Mouse (Mus musculus): Measurements from ENCODE around the gene Chst14. TPM values are rescaled to one million over a fixed set of nuclear protein-coding genes. Genes with fewer than 3 reads are reported as not detected.

The Chst14 gene
- polyA plus RNA-seq (2014; fragmentation: Nextera tagmentation; extraction: Ambion mirVana): 23.4 and 26.0 TPM in 2 replicates

GRCm38 (mm10) chr2:118926361-118926997, at the start of gene Chst14:
Chst14 (plus strand) TSS chr2:118926496.
- no peaks in the 10 kb centered on the region for H3K9me3 ChIP-seq (ENCODE audit: control insufficient read depth, low read length)
- H3K36me3 ChIP-seq (ENCODE audit: control insufficient read depth, insufficient read depth, low read length): peaks cover 5% of the 10 kb centered on the region; the same call in 1 of the 2 replicates
- H3K4me1 ChIP-seq (ENCODE audit: control insufficient read depth, insufficient read depth, low read length): peaks cover 14% of the 10 kb centered on the region
- H3K27me3 ChIP-seq (ENCODE audit: control insufficient read depth, insufficient read depth, low read length): no peaks in the 10 kb centered on the region
- no peak within 1 kb of the TSS for H3K27ac ChIP-seq (ENCODE audit: low read depth, low read length)
- ATAC-seq (ENCODE audit: insufficient read depth, low FRiP score, low TSS enrichment): peak; percentile 88
- WGBS: 0% methylated on average over 46 of the region's 47 CpGs
- peak; percentile 84 for DNase-seq (ENCODE audit: low spot score)
- peak within 1 kb of the TSS; percentile 81 for H3K4me2 ChIP-seq (ENCODE audit: low read depth)
- peak within 1 kb of the TSS; percentile 84 for H3K9ac ChIP-seq (ENCODE audit: low read length)
- peak within 1 kb of the TSS; percentile 68 for H3K4me3 ChIP-seq (ENCODE audit: low read depth, low read length)

- no peak overlapping the region for H3K4me3 ChIP-seq (ENCODE audit: low read depth, low read length)
- no peak overlapping the region for H3K4me2 ChIP-seq (ENCODE audit: low read depth)
- peaks cover 8% of the 10 kb centered on the region; the same call in 1 of the 2 replicates for H3K36me3 ChIP-seq (ENCODE audit: control insufficient read depth, insufficient read depth, low read length)
- no peak overlapping the region for H3K9ac ChIP-seq (ENCODE audit: low read length)
- no peak for ATAC-seq (ENCODE audit: insufficient read depth, low FRiP score, low TSS enrichment)
- no peak for DNase-seq (ENCODE audit: low spot score)
- WGBS: 86% methylated on average over 4 of the region's 4 CpGs
- 0 out of 2 replicates have a peak, but pooled peaks cover 2% of the 10 kb centered on the region for H3K27me3 ChIP-seq (ENCODE audit: control insufficient read depth, insufficient read depth, low read length)
- no peak overlapping the region for H3K27ac ChIP-seq (ENCODE audit: low read depth, low read length)
- H3K9me3 ChIP-seq (ENCODE audit: control insufficient read depth, low read length): no peaks in the 10 kb centered on the region
- H3K4me1 ChIP-seq (ENCODE audit: control insufficient read depth, insufficient read depth, low read length): no peaks in the 10 kb centered on the region; the same call in 1 of the 2 replicates
Observed at GRCm38 (mm10) chr2:118881019-118881418, 45.3 kb upstream of the Chst14 start.

- ATAC-seq (ENCODE audit: insufficient read depth, low FRiP score, low TSS enrichment) (no peak), DNase-seq (ENCODE audit: low spot score) (no peak)
- 92% methylated on average over 5 of the region's 5 CpGs for WGBS
- no peak overlapping the region for H3K4me2 ChIP-seq (ENCODE audit: low read depth)
- H3K27ac ChIP-seq (ENCODE audit: low read depth, low read length): no peak overlapping the region
- H3K4me1 ChIP-seq (ENCODE audit: control insufficient read depth, insufficient read depth, low read length): no peaks in the 10 kb centered on the region; the same call in 1 of the 2 replicates
- H3K9ac ChIP-seq (ENCODE audit: low read length): no peak overlapping the region
- H3K27me3 ChIP-seq (ENCODE audit: control insufficient read depth, insufficient read depth, low read length): 0 out of 2 replicates have a peak, but pooled peaks cover 2% of the 10 kb centered on the region
- no peak overlapping the region for H3K4me3 ChIP-seq (ENCODE audit: low read depth, low read length)
- no peaks in the 10 kb centered on the region for H3K9me3 ChIP-seq (ENCODE audit: control insufficient read depth, low read length)
- peaks cover 4% of the 10 kb centered on the region; the same call in 1 of the 2 replicates for H3K36me3 ChIP-seq (ENCODE audit: control insufficient read depth, insufficient read depth, low read length)
Observed at GRCm38 (mm10) chr2:118881956-118882355, 44.3 kb upstream of the Chst14 start.

- H3K27me3 ChIP-seq (ENCODE audit: control insufficient read depth, insufficient read depth, low read length): 0 out of 2 replicates have a peak, but pooled peaks cover 2% of the 10 kb centered on the region
- ATAC-seq (ENCODE audit: insufficient read depth, low FRiP score, low TSS enrichment): peak; percentile 69
- no peak overlapping the region for H3K27ac ChIP-seq (ENCODE audit: low read depth, low read length)
- H3K9me3 ChIP-seq (ENCODE audit: control insufficient read depth, low read length): no peaks in the 10 kb centered on the region
- H3K4me1 ChIP-seq (ENCODE audit: control insufficient read depth, insufficient read depth, low read length): no peaks in the 10 kb centered on the region; the same call in 1 of the 2 replicates
- 2% methylated on average over 32 of the region's 32 CpGs for WGBS
- H3K4me2 ChIP-seq (ENCODE audit: low read depth): peak overlapping the region; percentile 70
- H3K9ac ChIP-seq (ENCODE audit: low read length): peak overlapping the region; percentile 20
- peak; percentile 87 for DNase-seq (ENCODE audit: low spot score)
- peak overlapping the region; percentile 27; the same call in 1 of the 2 replicates for H3K4me3 ChIP-seq (ENCODE audit: low read depth, low read length)
- H3K36me3 ChIP-seq (ENCODE audit: control insufficient read depth, insufficient read depth, low read length): no peaks in the 10 kb centered on the region
Observed at GRCm38 (mm10) chr2:118882840-118883679, 43.2 kb upstream of the Chst14 start.

GRCm38 (mm10) chr2:118887440-118887839, 38.9 kb upstream of the Chst14 start:
- Histone ChIP-seq H3K4me1 (ENCODE audit: control insufficient read depth, insufficient read depth, low read length) (no peaks in the 10 kb centered on the region; the same call in 1 of the 2 replicates), H3K9me3 (ENCODE audit: control insufficient read depth, low read length) (no peaks in the 10 kb centered on the region), H3K4me2 (ENCODE audit: low read depth) (no peak overlapping the region), H3K27me3 (ENCODE audit: control insufficient read depth, insufficient read depth, low read length) (0 out of 2 replicates have a peak, but pooled peaks cover 2% of the 10 kb centered on the region), H3K36me3 (ENCODE audit: control insufficient read depth, insufficient read depth, low read length) (no peaks in the 10 kb centered on the region), H3K4me3 (ENCODE audit: low read depth, low read length) (no peak overlapping the region), H3K27ac (ENCODE audit: low read depth, low read length) (no peak overlapping the region), H3K9ac (ENCODE audit: low read length) (no peak overlapping the region)
- ATAC-seq (ENCODE audit: insufficient read depth, low FRiP score, low TSS enrichment) (no peak), DNase-seq (ENCODE audit: low spot score) (no peak)
- 73% methylated on average over 13 of the region's 13 CpGs for WGBS

GRCm38 (mm10) chr2:118887845-118888548, 38.3 kb upstream of the Chst14 start:
- Histone ChIP-seq H3K9ac (ENCODE audit: low read length) (no peak overlapping the region), H3K36me3 (ENCODE audit: control insufficient read depth, insufficient read depth, low read length) (no peaks in the 10 kb centered on the region), H3K9me3 (ENCODE audit: control insufficient read depth, low read length) (no peaks in the 10 kb centered on the region), H3K27me3 (ENCODE audit: control insufficient read depth, insufficient read depth, low read length) (0 out of 2 replicates have a peak, but pooled peaks cover 2% of the 10 kb centered on the region), H3K4me2 (ENCODE audit: low read depth) (no peak overlapping the region), H3K4me1 (ENCODE audit: control insufficient read depth, insufficient read depth, low read length) (no peaks in the 10 kb centered on the region; the same call in 1 of the 2 replicates), H3K4me3 (ENCODE audit: low read depth, low read length) (no peak overlapping the region), H3K27ac (ENCODE audit: low read depth, low read length) (no peak overlapping the region)
- WGBS: 39% methylated on average over 14 of the region's 14 CpGs
- DNase-seq (ENCODE audit: low spot score): no peak
- ATAC-seq (ENCODE audit: insufficient read depth, low FRiP score, low TSS enrichment): no peak

- H3K36me3 ChIP-seq (ENCODE audit: control insufficient read depth, insufficient read depth, low read length): no peaks in the 10 kb centered on the region
- peaks cover 19% of the 10 kb centered on the region for H3K27me3 ChIP-seq (ENCODE audit: control insufficient read depth, insufficient read depth, low read length)
- ATAC-seq (ENCODE audit: insufficient read depth, low FRiP score, low TSS enrichment) (no peak), DNase-seq (ENCODE audit: low spot score) (no peak)
- no peak overlapping the region for H3K27ac ChIP-seq (ENCODE audit: low read depth, low read length)
- no peak overlapping the region for H3K4me2 ChIP-seq (ENCODE audit: low read depth)
- no peaks in the 10 kb centered on the region for H3K9me3 ChIP-seq (ENCODE audit: control insufficient read depth, low read length)
- WGBS: 88% methylated on average over 4 of the region's 4 CpGs
- no peak overlapping the region for H3K4me3 ChIP-seq (ENCODE audit: low read depth, low read length)
- peaks cover 2% of the 10 kb centered on the region for H3K4me1 ChIP-seq (ENCODE audit: control insufficient read depth, insufficient read depth, low read length)
- no peak overlapping the region for H3K9ac ChIP-seq (ENCODE audit: low read length)
Observed at GRCm38 (mm10) chr2:118891173-118891572, 35.1 kb upstream of the Chst14 start.

All from neural tube, embryonic 11.5 days (tissue).